Mouse (Mus musculus): ENCODE measurements at regions not wholly inside any gene's neighbourhood (a gene's known extent, or its start where the extent isn't known, plus 50 kb on each side); places are given as distances from the start of the nearest gene placed in this dataset.

DNA sequence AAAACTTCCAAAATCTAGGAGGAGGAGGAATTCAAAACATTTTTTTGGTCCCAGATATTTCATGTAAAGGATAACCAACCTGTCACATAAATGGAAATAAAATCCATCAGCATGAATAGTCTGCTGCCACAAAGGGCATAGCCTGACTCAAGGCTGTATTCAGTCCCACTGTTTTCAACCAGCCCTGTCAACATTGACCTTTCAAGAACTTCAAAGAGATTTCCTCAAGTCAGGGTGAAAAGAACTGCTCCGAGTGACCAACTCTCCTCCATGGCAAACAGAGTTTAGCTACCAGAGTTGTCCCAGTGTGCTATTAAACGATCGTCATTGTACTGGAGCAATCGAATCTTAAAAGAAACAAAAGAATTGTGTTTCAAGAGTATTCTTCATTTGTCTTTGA lies 606.5 kb upstream of the Arid1b start:
- H3K27ac ChIP-seq: no peak overlapping the region
- no peaks in the 10 kb centered on the region for H3K4me1 ChIP-seq
- no peaks in the 10 kb centered on the region for H3K27me3 ChIP-seq
- no peak for ATAC-seq (ENCODE audit: borderline replicate concordance, extremely low read depth, low FRiP score, low TSS enrichment)
- H3K9me3 ChIP-seq: no peaks in the 10 kb centered on the region
- no peak overlapping the region for H3K4me2 ChIP-seq
- no peaks in the 10 kb centered on the region for H3K36me3 ChIP-seq
- H3K9ac ChIP-seq: no peak overlapping the region
- no peak overlapping the region for H3K4me3 ChIP-seq
- 53% methylated on average over 4 of the region's 4 CpGs for WGBS

DNA sequence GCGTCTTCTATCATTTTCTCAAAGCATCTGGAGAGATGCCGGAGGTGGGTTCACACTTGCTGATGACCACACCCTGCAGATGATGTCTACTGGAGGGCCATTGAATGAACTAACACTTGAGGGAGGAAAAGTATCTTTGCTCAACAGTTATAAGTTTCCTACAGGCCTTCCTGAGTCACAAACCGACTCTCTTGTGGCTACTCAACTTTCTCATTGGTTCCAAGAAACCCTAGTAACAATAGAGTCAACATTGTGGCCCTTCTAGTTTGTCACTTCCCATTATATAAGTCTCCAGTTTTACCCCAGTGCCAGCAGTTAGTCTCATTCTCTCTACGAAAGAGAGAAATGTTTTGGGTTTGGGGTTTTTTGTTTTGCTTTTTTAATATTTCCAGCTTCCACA lies 604.1 kb upstream of the Arid1b start:
- 81% methylated on average over 4 of the region's 4 CpGs for WGBS
- no peak overlapping the region for H3K4me3 ChIP-seq
- no peaks in the 10 kb centered on the region for H3K4me1 ChIP-seq

DNA sequence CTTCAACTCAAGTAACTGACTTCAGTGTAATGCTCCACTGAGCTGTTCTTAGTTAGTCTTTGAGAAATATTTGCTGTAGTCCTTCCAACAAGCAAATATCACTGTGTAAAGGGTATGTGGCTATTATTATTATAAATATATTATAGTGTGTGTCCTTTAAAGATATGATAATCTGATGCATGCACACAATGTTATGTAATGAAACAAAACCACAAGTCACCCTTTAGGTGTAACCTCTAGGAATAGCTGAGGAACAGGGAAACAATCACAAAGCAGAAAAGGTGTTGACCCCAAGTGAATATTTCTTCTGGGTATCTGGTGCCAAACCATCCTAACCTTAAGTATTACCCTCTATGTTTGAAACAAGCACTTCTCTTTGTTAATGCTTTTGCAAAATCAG lies 603.6 kb upstream of the Arid1b start:
- Histone ChIP-seq H3K36me3 (no peaks in the 10 kb centered on the region), H3K27me3 (no peaks in the 10 kb centered on the region), H3K4me2 (no peak overlapping the region), H3K9ac (no peak overlapping the region), H3K9me3 (no peaks in the 10 kb centered on the region), H3K4me1 (no peaks in the 10 kb centered on the region), H3K27ac (no peak overlapping the region), H3K4me3 (no peak overlapping the region)
- no peak for ATAC-seq (ENCODE audit: borderline replicate concordance, extremely low read depth, low FRiP score, low TSS enrichment)

More for the DNA sequence above, 604.1 kb upstream of the Arid1b start:
- no peak for ATAC-seq (ENCODE audit: borderline replicate concordance, extremely low read depth, low FRiP score, low TSS enrichment)
- Histone ChIP-seq H3K27ac (no peak overlapping the region), H3K9ac (no peak overlapping the region), H3K9me3 (no peaks in the 10 kb centered on the region), H3K36me3 (no peaks in the 10 kb centered on the region), H3K27me3 (no peaks in the 10 kb centered on the region), H3K4me2 (no peak overlapping the region)

DNA sequence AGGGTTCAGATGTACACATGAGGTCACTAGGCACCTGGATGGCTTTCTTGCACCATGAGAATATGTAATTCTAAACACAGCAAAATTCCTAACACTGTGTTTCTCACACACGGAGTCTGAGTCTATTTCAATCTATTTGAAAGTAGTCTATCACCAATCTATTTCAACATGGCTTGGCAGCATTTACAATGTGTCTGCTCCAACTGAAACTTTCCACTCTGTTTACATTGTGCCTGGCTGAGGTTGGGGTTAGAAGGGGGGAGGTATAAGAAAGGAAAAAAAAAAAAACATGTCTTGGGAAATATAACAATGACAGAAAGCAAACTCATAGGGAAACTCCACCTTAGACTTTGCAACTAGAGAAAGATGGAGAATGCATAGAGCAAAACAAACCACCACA lies 602.9 kb upstream of the Arid1b start:
- no peaks in the 10 kb centered on the region for H3K9me3 ChIP-seq
- no peaks in the 10 kb centered on the region for H3K27me3 ChIP-seq
- H3K36me3 ChIP-seq: no peaks in the 10 kb centered on the region
- no peaks in the 10 kb centered on the region for H3K4me1 ChIP-seq
- no peak overlapping the region for H3K27ac ChIP-seq
- no peak overlapping the region for H3K4me2 ChIP-seq
- no peak overlapping the region for H3K9ac ChIP-seq
- no peak overlapping the region for H3K4me3 ChIP-seq
- no peak for ATAC-seq (ENCODE audit: borderline replicate concordance, extremely low read depth, low FRiP score, low TSS enrichment)
- WGBS: 29% methylated on average over 1 of the region's 1 CpGs

DNA sequence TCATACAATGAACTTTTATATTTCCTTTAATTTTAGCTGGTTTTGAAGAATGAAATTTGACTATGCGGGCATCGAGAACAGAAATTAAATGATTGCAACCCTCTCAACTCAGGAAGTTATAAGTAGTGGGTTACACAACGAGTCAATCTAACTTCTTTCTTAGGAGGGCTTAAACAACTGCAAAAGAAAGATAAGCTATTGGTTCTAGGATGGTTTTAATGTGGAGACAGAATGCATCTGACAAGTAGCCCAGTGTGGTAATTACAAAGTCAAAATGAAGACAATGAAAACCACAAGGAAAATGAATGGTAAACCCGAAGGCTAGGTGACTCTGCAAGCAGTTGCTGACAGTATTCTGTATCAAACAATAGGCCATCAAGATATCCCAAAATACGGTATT lies 598.0 kb upstream of the Arid1b start:
- WGBS: 81% methylated on average over 5 of the region's 5 CpGs
- no peak for ATAC-seq (ENCODE audit: borderline replicate concordance, extremely low read depth, low FRiP score, low TSS enrichment)
- Histone ChIP-seq H3K4me1 (no peaks in the 10 kb centered on the region), H3K36me3 (no peaks in the 10 kb centered on the region), H3K27ac (no peak overlapping the region), H3K4me2 (no peak overlapping the region), H3K4me3 (no peak overlapping the region), H3K27me3 (no peaks in the 10 kb centered on the region), H3K9ac (no peak overlapping the region), H3K9me3 (no peaks in the 10 kb centered on the region)

DNA sequence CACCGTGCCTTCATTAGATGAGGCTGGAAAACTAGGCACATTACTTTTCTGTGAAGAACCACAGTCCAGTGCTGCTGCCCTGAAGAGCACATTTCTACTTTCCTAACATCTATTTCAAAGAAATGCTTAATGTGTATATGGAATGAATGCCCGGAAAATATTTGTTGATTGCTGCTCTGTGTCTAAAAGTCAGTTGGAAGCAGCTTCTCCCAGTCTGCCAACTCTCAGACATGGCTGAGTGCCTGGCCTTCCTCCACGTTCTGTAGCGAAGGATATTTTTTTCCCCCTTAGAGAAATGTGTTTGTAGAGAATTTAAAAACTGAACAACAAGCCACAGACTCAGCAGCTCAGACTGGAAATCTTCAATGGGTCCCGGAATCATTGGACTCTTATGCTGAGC lies 576.4 kb upstream of the Arid1b start:
- 50% methylated on average over 5 of the region's 5 CpGs for WGBS
- no peak for ATAC-seq (ENCODE audit: borderline replicate concordance, extremely low read depth, low FRiP score, low TSS enrichment)
- no peaks in the 10 kb centered on the region for H3K9me3 ChIP-seq
- H3K36me3 ChIP-seq: no peaks in the 10 kb centered on the region
- H3K27ac ChIP-seq: peak overlapping the region; percentile 44; the same call in 1 of the 2 replicates
- no peaks in the 10 kb centered on the region for H3K4me1 ChIP-seq
- H3K27me3 ChIP-seq: no peaks in the 10 kb centered on the region
- no peak overlapping the region for H3K4me3 ChIP-seq
- H3K9ac ChIP-seq: no peak overlapping the region
- H3K4me2 ChIP-seq: no peak overlapping the region

DNA sequence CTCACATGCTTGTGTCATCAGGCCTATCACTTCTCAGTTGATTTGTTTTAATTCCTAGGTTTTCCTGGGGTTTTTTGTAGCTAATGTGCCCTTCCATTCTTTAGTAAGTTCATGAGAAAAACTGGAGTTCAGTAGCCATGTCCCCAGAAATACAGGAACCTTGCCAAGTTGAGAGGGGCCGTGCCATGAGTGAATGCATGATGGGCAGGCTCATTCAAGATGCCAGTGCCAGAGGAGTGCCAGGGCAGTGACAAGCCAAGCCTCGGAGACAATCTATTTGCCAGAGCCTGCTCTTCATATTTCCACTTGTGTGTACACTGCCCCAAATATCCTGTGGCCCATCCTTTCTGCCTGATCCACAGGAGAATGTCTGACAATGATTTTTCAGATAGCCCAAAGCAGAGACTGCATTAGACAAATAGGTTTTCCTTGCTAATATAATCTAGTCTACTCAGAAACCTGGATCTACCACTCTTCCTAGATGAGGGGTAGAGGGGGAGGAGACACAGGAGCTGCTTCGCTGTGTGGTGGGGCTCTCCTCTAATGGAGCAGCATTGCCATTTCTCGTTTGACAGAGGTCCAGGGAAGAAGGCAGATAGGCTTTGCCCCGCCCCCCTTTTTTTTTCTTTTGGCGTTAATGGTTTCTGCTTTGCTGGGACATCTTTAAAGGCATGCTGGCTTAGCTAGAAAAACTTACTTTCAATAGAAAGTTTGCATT lies 569.5 kb upstream of the Arid1b start:
- Histone ChIP-seq H3K27me3 (no peaks in the 10 kb centered on the region), H3K36me3 (no peaks in the 10 kb centered on the region), H3K4me3 (no peak overlapping the region), H3K27ac (no peak overlapping the region), H3K4me1 (peaks cover 3% of the 10 kb centered on the region; the same call in 1 of the 2 replicates), H3K4me2 (no peak overlapping the region), H3K9me3 (no peaks in the 10 kb centered on the region), H3K9ac (no peak overlapping the region)
- WGBS: 36% methylated on average over 6 of the region's 6 CpGs
- no peak for ATAC-seq (ENCODE audit: borderline replicate concordance, extremely low read depth, low FRiP score, low TSS enrichment)

DNA sequence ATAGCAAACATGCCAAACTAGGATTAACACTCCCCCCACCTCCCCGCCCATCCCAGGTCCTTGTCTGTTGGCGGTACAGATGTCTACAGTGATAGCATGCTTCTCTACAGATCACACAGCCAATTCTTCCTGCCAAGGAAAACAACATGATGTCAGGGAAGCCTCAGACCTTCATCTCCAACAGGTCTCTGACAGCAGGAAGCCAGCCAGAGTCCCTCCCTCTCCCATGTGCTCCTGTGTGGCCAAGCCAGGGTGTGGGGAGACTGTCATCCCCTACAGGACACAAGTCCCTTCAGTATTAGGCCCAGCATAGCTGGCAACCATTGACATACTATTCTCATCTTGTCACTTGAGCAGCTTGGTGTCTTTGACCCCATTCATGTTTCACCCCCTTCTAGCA lies 568.8 kb upstream of the Arid1b start:
- Histone ChIP-seq H3K36me3 (no peaks in the 10 kb centered on the region), H3K27ac (no peak overlapping the region), H3K9ac (no peak overlapping the region), H3K4me3 (no peak overlapping the region), H3K27me3 (no peaks in the 10 kb centered on the region), H3K4me2 (no peak overlapping the region), H3K9me3 (no peaks in the 10 kb centered on the region), H3K4me1 (peaks cover 3% of the 10 kb centered on the region; the same call in 1 of the 2 replicates)
- WGBS: 47% methylated on average over 2 of the region's 2 CpGs
- peak; percentile 46; the same call in 1 of the 2 replicates for ATAC-seq (ENCODE audit: borderline replicate concordance, extremely low read depth, low FRiP score, low TSS enrichment)

DNA sequence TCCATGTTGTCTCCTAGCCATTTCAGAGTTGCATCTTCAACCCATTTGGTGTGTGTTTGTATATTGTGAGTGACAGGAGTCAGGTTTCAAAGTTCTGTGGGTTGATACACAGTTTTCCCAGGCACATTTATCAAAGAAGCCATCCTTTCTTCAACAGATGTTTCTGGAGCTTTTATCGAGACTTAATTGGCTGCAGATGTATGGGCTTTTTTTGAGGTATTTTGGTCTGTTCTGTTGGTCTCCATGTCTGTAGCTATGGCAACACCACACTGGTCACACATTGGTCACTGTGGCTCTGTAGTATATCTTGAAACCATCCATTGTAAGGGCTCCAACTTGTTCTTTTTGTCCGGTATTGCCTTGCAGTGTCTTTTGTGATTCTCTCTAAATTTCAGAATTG lies 565.1 kb upstream of the Arid1b start:
- no peaks in the 10 kb centered on the region for H3K9me3 ChIP-seq
- no peak for ATAC-seq (ENCODE audit: borderline replicate concordance, extremely low read depth, low FRiP score, low TSS enrichment)
- H3K4me3 ChIP-seq: no peak overlapping the region
- WGBS: 63% methylated on average over 2 of the region's 2 CpGs
- H3K36me3 ChIP-seq: no peaks in the 10 kb centered on the region
- no peak overlapping the region for H3K27ac ChIP-seq
- no peak overlapping the region for H3K9ac ChIP-seq
- no peaks in the 10 kb centered on the region for H3K27me3 ChIP-seq
- no peak overlapping the region for H3K4me2 ChIP-seq
- H3K4me1 ChIP-seq: peaks cover 3% of the 10 kb centered on the region; the same call in 1 of the 2 replicates

DNA sequence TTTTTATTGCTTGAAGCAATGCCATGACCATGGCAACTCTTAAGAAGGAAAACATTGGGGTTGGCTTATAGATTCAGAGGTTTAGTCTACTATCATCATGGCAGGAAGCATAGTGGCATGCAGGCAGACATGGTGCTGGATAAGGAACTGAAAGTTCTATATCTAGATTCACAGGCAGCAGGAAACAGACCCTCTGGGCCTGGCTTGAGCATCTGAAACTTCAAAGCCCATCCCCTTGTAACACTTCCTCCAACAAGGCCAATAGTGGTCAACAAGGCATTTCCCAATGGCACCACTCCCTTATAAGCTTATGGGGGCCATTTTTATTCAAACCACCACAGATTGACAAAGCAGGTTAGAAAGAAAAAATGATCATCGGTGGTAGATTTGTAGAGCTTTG lies 548.5 kb upstream of the Arid1b start:
- H3K36me3 ChIP-seq: no peaks in the 10 kb centered on the region
- no peaks in the 10 kb centered on the region for H3K9me3 ChIP-seq
- no peaks in the 10 kb centered on the region for H3K27me3 ChIP-seq
- no peak overlapping the region for H3K27ac ChIP-seq
- H3K9ac ChIP-seq: no peak overlapping the region
- H3K4me1 ChIP-seq: no peaks in the 10 kb centered on the region
- no peak overlapping the region for H3K4me3 ChIP-seq
- no peak overlapping the region for H3K4me2 ChIP-seq
- 93% methylated on average over 1 of the region's 1 CpGs for WGBS
- ATAC-seq (ENCODE audit: borderline replicate concordance, extremely low read depth, low FRiP score, low TSS enrichment): no peak

DNA sequence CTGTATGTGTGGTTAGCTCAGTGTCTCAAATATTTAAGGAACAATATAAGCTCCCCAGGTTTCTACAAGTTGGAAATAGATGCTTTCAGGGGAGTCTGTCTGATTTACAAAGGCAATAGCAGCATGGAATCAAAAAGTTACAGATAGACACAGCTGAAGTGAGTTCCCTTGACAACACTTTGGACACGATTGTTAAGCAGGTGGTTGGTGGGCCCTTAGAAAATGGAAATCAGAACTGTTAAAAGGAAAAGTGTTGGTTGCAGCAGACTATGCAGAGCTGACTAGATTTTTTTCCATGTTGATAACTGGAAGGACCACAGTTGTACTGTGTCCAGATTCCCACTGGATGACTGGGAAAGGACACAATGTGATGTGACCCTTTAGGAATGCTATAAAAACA lies 536.6 kb upstream of the Arid1b start:
- Histone ChIP-seq H3K27ac (no peak overlapping the region), H3K36me3 (no peaks in the 10 kb centered on the region), H3K9me3 (no peaks in the 10 kb centered on the region), H3K4me1 (no peaks in the 10 kb centered on the region), H3K9ac (no peak overlapping the region), H3K4me3 (no peak overlapping the region), H3K4me2 (no peak overlapping the region), H3K27me3 (no peaks in the 10 kb centered on the region)
- 59% methylated on average over 1 of the region's 1 CpGs for WGBS
- ATAC-seq (ENCODE audit: borderline replicate concordance, extremely low read depth, low FRiP score, low TSS enrichment): no peak

DNA sequence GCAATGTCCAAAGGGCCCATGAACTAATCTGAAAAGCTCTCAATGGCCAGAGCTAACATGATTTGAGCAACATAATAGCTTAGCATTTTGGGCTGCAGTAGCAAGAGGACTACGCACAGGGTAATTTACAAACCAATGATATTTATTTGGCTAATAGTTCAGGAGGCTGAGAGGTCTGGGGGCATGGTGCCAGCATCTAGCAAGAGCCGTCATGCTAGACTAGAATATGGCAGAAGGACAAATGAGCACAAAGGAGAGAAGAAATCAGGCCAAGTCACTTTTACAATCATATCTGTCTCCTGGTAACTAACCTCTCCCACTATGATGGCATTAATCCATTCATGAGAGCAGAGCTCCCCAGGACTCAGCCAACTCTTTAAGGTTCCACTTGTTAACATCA lies 532.6 kb upstream of the Arid1b start:
- no peak overlapping the region for H3K9ac ChIP-seq
- 59% methylated on average over 2 of the region's 2 CpGs for WGBS
- peaks cover 12% of the 10 kb centered on the region; the same call in 1 of the 2 replicates for H3K4me1 ChIP-seq
- no peak overlapping the region for H3K4me3 ChIP-seq
- no peaks in the 10 kb centered on the region for H3K36me3 ChIP-seq
- no peak overlapping the region for H3K4me2 ChIP-seq
- no peak for ATAC-seq (ENCODE audit: borderline replicate concordance, extremely low read depth, low FRiP score, low TSS enrichment)
- H3K27ac ChIP-seq: no peak overlapping the region
- no peaks in the 10 kb centered on the region for H3K27me3 ChIP-seq
- H3K9me3 ChIP-seq: no peaks in the 10 kb centered on the region

Data from lung, embryonic 15.5 days (tissue).